In the genomic region with DNA sequence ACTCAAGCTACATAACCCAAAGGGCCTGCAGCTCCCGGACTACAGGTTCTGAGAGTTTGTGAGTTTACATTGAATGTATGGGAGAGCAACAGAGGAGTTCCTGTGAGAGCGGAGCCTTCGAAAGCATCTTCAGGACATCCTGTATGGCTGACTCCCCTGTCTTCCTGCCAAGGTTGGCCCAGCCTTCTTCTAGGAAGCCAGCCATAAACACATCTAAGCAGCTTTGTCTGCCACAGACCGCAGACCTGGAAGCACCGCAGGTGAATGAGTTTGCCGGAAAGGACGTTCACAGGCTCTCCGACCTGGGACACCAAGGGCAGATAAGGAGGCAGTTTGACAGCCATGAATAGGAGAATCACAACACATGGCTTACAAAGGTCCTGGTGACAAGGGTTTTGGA, we compare ENCODE assay signal across 11 mouse cellular contexts.
"Had no signal": no experiment of that assay in that cellular context is flagged by ENCODE, and none has a peak within 500 bp of the region (broad histone marks: within the 10 kb centered on the region; RNA-seq: fewer than 3 reads in every experiment).

No protein-coding gene starts in this region.

- DNase-seq: kidney, postnatal 10 days; kidney, postnatal 36 days; layer of hippocampus, postnatal 36 days; liver, embryonic 13.5 days; lung, embryonic 14.5 days; right cerebral cortex, adult 18-20 months; right cerebral cortex, postnatal 14 days; right cerebral cortex, postnatal 4 days; thymus, adult 2 months; thymus, postnatal 14 days; thymus, postnatal 4 days had no signal
